Mouse (Mus musculus): ENCODE measurements around the gene Ttll12.

DNA sequence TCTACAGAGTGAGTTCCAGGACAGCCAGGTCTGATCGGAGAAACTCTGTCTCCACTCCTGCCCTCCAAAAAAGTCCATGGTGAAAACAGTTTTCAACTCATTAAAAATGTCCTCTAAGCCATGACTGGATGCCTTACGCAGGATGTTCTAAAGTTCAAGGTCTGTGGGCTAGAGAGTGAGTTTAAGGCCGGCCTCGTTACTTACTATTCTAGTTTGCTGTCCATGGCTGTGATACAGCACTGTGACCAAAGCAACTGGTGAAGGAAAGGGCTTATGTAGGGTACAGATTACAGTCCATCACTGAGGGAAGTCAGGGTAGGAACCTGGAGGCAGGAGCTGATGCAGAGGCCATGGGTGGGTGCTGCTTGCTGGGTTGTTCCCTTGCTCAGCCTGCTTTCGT, 26.4 kb downstream of the Ttll12 start:
- no peak for TF ChIP-seq CTCF (IDR thresholded peaks at IDR 0.05)
- TF ChIP-seq POLR2A (IDR thresholded peaks at IDR 0.05; ENCODE audit: insufficient read depth, low read depth, low read length): no peak
- TF ChIP-seq EP300 (IDR thresholded peaks at IDR 0.05; ENCODE audit: insufficient read depth, low read depth, low read length): no peak
